Mouse (Mus musculus) kidney, adult 2 months (tissue): ENCODE measurements around the gene Sult6b2. TPM values are rescaled to one million over a fixed set of nuclear protein-coding genes. Genes with fewer than 3 reads are reported as not detected.
A peak's percentile ranks its signal among the peaks of the same experiment; 100 is the strongest.

Experiments used
- DNase-seq: peaks from one replicate; pipeline ENCODE4 v3.0.0; 2021
- H3K27ac ChIP-seq: fragments of 200-500 bp; 2 replicates; pipeline ENCODE4 v1.5.1; 2012; ENCODE audit warnings: low read depth, low read length, control low read depth, inconsistent platforms; ENCODE audit not compliant: insufficient read depth
- H3K27me3 ChIP-seq: fragments of 200-500 bp; replicated peaks from 2 replicates; pipeline ENCODE4 v1.6.1; 2012; ENCODE audit warnings: mild to moderate bottlenecking, moderate library complexity, low read length, inconsistent platforms; ENCODE audit not compliant: control insufficient read depth, insufficient read depth
- H3K36me3 ChIP-seq: fragments of 200-500 bp; 2 replicates; pipeline ENCODE4 v1.6.1; 2012; ENCODE audit warnings: mild to moderate bottlenecking, moderate library complexity, low read length, inconsistent platforms; ENCODE audit not compliant: control insufficient read depth, insufficient read depth
- H3K4me1 ChIP-seq: fragments of 200-500 bp; 2 replicates; pipeline ENCODE4 v1.6.1; 2011; ENCODE audit warnings: low read length; ENCODE audit not compliant: control insufficient read depth, insufficient read depth
- H3K4me3 ChIP-seq: fragments of 200-500 bp; 2 replicates; pipeline ENCODE4 v1.5.1; 2011; ENCODE audit warnings: mild to moderate bottlenecking, low read depth, low read length, control low read depth; ENCODE audit not compliant: insufficient read depth
- CTCF ChIP-seq: fragments of 200-500 bp; conservative IDR thresholded peaks from 2 replicates; pipeline ENCODE4 v1.5.1; 2011; ENCODE audit warnings: low read depth, mild to moderate bottlenecking, control low read depth, low read length, moderate library complexity, mixed read lengths; ENCODE audit not compliant: insufficient read depth, insufficient read length
- POLR2A ChIP-seq: fragments of 200-500 bp; IDR thresholded peaks from one replicate; pipeline ENCODE4 v1.6.1; 2011; ENCODE audit warnings: low read depth, low read length, control low read depth
- WGBS: fragments of 180-500 bp; shearing (Covaris S2); methylation state at CpG from one replicate; pipeline ENCODE4 v1.1.7; 2018; 5-methylcytosine and 5-hydroxymethylcytosine counted together
- polyA plus RNA-seq: library from polyadenylated mRNA; depleted of rRNA; stranded (reverse); fragments of >200 nt; gene quantifications from 2 replicates; pipeline ENCODE4 v1.2.3, GENCODE M21; 2012

Sult6b2 gene
- polyA plus RNA-seq, 1 experiment: not detected

DNA sequence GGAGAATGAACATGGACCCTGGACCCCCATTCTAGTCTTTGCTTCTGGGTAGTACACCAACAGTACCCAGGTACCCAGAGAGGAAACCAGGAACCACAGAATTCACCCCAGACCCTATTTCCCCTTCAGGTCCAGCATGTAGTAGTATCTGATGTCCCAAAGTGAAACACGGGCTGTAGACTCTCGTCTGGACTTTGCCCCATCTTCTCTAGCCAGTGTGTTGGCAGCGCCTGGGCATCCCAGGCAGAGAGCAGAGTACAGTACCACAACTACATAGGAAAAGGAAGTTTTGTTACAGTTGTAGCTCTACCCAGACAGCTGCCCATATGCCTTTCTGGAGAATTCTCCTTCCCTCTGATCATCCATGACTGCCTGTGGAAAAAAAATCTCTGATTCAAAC is 25.9 kb upstream of the Sult6b2 start:
- WGBS: 65% methylated on average over 3 of the region's 3 CpGs
- Histone ChIP-seq H3K4me1 (peaks cover 4% of the 10 kb centered on the region; the same call in 1 of the 2 replicates), H3K27me3 (no peaks in the 10 kb centered on the region), H3K36me3 (no peaks in the 10 kb centered on the region), H3K4me3 (no peak overlapping the region), H3K27ac (no peak overlapping the region; the same call in 1 of the 2 replicates)
- TF ChIP-seq POLR2A: no peak
- no peak for TF ChIP-seq CTCF
- peak; percentile 82 for DNase-seq

DNA sequence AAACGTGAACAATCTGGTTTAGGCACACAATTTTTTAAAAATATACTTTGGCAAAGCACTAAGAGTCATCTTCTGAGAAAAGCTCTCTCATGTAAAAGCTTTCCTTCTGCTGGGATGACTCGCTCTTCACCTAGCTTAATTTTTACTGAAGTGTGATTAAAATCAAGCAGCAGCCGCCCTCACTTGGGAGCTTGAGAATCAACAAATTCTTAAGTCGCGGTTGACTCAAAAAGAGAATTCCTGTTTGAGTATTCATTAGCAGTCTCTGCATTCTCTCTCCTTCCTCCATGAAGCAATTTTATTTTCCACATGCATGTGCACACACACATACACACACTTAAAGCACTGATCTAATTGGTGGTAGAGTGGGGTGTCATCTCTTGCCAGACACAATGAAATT is 21.1 kb upstream of the Sult6b2 start:
- no peak for TF ChIP-seq CTCF
- TF ChIP-seq POLR2A: no peak
- WGBS: 63% methylated on average over 5 of the region's 5 CpGs
- DNase-seq: no peak
- H3K4me1 ChIP-seq: peaks cover under 1% of the 10 kb centered on the region; the same call in 1 of the 2 replicates
- no peaks in the 10 kb centered on the region for H3K27me3 ChIP-seq
- no peak overlapping the region for H3K4me3 ChIP-seq
- H3K27ac ChIP-seq: no peak overlapping the region
- H3K36me3 ChIP-seq: no peaks in the 10 kb centered on the region

DNA sequence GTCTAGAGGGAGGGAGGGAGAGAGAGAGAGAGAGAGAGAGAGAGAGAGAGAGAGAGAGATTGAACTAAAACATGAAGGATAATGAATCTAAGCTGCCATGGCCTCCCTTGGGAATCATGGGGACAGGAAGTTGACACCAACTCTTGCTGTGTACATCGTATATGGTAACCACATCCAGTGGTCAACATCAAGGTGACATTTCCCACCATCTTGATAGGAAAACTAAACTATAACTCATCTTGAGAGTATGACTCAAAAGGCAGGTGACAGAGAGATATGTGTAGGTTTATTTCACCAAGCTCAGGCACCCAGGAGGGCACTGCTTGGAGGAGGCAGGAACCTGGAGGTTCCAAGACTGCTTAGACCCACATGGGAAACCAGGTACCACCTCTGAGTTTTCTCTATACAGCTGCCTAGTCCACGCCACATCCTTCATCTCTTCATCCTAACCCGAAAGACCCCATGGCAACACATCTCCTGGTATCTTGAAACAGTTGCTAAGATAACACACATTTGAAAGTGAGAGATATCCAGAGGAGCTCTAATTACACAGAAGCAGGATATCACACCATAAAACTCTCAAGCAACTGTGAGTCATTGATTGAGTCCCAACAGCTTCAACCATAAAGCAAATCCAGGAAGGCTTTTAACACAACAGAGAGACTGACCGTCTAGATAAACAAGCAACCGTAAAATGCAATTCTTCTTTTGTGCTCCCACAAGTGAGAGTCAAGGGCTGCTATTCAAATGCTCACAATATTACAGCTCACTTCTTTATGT is 18.9 kb upstream of the Sult6b2 start:
- Histone ChIP-seq H3K36me3 (no peaks in the 10 kb centered on the region), H3K27me3 (no peaks in the 10 kb centered on the region), H3K4me1 (no peaks in the 10 kb centered on the region), H3K27ac (no peak overlapping the region), H3K4me3 (no peak overlapping the region)
- DNase-seq: no peak
- no peak for TF ChIP-seq CTCF
- WGBS: 67% methylated on average over 5 of the region's 5 CpGs

DNA sequence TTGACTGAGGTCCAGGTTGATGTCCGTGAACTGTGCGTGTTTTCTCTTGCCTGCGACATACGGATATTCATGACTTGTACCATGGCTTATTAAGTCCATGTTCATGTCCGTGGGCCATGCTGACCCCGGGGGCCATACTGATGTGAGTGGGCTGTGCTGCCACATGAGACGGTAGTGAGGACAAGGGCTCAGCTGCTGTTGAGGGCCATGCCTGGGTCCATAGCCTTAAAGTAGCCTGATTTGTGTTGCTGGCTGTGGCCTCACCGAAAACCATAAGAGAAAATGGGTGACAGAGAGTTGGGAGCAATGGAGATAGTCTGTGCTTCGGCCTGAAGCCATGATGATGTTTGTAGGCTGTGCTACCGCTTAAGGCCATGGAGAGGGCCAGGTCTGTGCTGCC is 14.0 kb upstream of the Sult6b2 start:
- no peak for DNase-seq
- H3K36me3 ChIP-seq: no peaks in the 10 kb centered on the region
- no peaks in the 10 kb centered on the region for H3K27me3 ChIP-seq
- TF ChIP-seq POLR2A (no peak), CTCF (no peak)
- no peak overlapping the region for H3K27ac ChIP-seq
- WGBS: 95% methylated on average over 10 of the region's 10 CpGs
- H3K4me3 ChIP-seq: no peak overlapping the region
- no peaks in the 10 kb centered on the region; the same call in 1 of the 2 replicates for H3K4me1 ChIP-seq

DNA sequence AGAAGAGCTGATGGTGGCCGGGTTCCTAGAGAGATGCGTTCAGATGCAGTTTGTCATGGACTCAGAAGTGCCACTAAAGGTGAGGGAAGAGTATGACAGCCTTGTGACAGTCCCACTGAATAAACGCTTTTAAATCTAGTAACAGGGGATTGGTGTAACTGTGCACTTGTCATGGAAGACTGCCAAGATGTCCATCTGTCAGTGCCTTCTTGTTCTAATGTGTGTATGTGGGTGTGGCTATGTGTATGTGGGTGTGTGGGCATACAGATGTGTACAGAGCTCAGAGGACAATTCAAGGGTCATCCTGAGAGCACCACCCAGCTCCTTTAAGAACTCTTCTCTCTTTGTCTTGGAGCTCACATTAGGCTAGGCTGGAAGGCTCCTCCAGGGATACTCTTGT is 11.2 kb upstream of the Sult6b2 start:
- Histone ChIP-seq H3K4me1 (no peaks in the 10 kb centered on the region; the same call in 1 of the 2 replicates), H3K4me3 (no peak overlapping the region), H3K27me3 (no peaks in the 10 kb centered on the region), H3K36me3 (no peaks in the 10 kb centered on the region), H3K27ac (no peak overlapping the region)
- WGBS: 79% methylated on average over 3 of the region's 3 CpGs
- TF ChIP-seq CTCF (no peak), POLR2A (no peak)
- no peak for DNase-seq

DNA sequence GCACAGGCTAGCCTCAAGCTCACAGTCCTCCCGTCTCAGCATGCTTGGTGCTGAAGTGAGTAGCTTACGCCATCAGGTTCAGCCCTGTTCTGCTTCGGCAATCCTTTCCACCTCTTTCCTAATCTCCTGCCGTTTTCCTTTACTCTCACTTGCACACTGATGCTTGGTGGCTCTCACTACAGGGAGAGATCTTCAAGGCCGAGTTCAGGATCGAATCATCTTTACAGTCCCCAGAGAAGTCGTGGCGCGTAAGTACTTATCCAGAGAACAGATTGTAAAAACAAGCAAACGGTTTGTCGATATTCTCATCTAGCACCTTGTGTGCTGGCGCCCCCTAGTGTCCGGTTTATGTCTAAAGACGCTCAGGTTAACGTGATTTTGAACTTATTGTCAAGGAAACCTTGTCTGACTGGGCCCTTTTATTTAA is 10.2 kb upstream of the Sult6b2 start:
- Histone ChIP-seq H3K36me3 (no peaks in the 10 kb centered on the region), H3K4me3 (peak overlapping the region; percentile 52), H3K27ac (no peak overlapping the region), H3K27me3 (no peaks in the 10 kb centered on the region), H3K4me1 (no peaks in the 10 kb centered on the region; the same call in 1 of the 2 replicates)
- TF ChIP-seq CTCF (peak; percentile 70), POLR2A (no peak)
- DNase-seq: peak; percentile 90
- 2% methylated on average over 15 of the region's 15 CpGs for WGBS

DNA sequence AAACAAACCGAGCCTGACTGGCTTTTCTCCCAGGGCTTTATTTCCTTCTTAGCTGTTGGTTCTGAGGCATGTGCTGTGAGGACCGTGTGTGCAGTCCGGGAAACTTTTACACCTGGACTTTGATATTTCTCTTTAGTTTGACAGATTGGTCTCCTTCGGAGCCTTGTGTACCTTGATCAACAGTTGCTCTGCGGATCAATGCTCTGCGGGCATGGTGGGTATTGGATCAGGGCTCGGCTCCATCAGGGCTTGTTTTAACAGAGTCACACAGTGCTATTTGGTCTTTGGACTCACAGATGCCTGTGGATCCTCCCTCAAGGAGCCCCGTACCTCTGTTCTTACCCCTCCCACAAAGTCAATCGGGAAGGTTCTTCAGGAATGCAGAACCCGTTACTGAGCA is 9.7 kb upstream of the Sult6b2 start:
- H3K27me3 ChIP-seq: no peaks in the 10 kb centered on the region
- DNase-seq: peak; percentile 66
- H3K4me3 ChIP-seq: no peak overlapping the region
- TF ChIP-seq CTCF (no peak), POLR2A (no peak)
- no peaks in the 10 kb centered on the region; the same call in 1 of the 2 replicates for H3K4me1 ChIP-seq
- H3K36me3 ChIP-seq: no peaks in the 10 kb centered on the region
- 42% methylated on average over 10 of the region's 10 CpGs for WGBS
- no peak overlapping the region for H3K27ac ChIP-seq
